Mouse (Mus musculus) right cerebral cortex, postnatal 14 days (tissue): ENCODE results near the gene Apex1.
"Not testable (repeated sequence)": the region's sequence is repeated elsewhere in the genome, so short reads cannot be mapped to it uniquely, and the experiment has no call there.

Experiments used
- DNase-seq: peaks from one replicate; pipeline ENCODE4 v3.0.0; 2022

Gene Apex1

GRCm38 (mm10) chr14:50973054-50973453, 48.3 kb downstream of the Apex1 start:
- DNase-seq, result not testable (repeated sequence)

DNA sequence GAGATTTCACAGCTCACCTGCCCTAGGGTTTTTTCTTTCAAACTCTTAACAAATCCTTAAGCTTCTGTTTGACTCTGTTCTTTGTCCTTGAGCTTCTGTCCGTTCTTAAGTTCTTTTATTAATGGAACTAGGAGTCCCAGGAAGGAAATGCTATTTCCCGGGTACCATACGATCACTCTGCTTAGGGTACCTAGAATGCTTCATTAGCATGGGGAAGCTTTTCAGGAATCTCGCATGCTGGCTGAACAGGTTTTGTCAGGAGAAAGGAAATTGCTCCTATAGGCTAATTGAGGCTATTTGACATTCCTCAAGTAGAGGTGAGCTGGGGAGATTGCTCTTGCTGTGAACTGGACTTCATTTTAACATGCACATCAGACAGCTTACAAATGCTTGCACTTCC, 48.9 kb downstream of the Apex1 start:
- no peak for DNase-seq

GRCm38 (mm10) chr14:50975001-50975400, 50.2 kb downstream of the Apex1 start:
- no peak for DNase-seq

DNA sequence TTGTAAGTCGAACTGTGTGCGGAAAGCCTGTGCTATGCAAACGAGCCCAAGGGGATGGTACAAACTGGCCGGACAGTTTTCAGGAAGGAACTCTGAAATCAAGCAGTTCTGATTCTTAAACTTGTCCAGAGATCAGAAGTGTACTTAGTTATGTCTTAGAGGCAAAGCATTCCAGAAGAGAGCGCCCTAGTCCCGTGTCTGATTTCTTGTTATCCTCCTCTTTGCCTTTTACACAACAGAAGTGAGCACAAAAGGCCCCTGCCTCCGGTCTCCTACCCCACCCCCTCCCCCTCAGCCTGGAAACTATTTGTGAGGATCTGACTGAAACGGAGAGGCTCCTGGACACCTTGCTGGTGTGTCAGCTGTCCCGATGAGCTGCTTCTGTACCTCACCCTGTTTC, 51.9 kb downstream of the Apex1 start:
- DNase-seq, result no peak
